Mouse (Mus musculus) c-Kit-positive CD71-positive TER-119-negative erythroid progenitor cells, embryonic 14.5 days (primary cell): ENCODE results near the gene Melk.

Experiments
- DNase-seq: peaks from one replicate; pipeline ENCODE4 v3.0.0-alpha.2; 2013; ENCODE audit warnings: low read depth

Gene Melk

DNA sequence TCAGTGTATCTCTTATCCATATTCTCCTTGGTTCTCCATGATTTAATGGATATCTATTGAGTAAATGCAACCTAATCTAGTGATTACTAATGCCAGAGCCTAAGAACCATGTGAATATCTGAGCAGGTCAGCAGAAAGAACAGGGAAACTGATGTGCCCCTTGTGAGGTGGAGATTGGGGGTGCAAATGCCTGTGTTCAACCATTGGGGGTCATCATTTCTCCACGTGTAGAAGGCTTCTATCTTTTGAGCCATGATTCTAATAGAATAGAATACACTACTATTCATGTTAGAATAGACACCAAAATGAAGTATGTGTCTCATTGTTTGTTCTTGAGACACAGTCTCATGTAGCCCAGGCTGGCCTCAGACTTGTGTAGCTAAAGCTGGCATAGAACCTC lies 27.3 kb downstream of the Melk start:
- no peak for DNase-seq

DNA sequence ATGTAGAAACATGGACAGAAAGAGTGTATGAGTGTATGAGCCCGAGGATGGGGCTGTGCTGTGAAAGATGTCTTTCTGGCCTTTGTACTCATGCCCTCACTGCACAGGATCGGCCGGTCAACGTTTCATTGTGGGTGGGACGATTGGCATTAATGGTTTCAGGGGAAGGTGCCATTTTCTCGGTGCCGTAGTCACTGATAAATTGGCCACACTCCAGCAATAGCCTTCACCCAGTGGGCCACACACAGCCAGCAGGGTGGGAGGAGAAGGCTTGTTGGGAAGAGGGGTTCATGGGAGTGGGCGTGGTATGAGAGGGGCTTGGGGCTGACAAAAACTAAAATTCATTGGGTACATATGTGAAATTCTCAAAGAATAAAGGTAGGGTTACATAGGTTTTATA lies 34.3 kb downstream of the Melk start:
- no peak for DNase-seq

DNA sequence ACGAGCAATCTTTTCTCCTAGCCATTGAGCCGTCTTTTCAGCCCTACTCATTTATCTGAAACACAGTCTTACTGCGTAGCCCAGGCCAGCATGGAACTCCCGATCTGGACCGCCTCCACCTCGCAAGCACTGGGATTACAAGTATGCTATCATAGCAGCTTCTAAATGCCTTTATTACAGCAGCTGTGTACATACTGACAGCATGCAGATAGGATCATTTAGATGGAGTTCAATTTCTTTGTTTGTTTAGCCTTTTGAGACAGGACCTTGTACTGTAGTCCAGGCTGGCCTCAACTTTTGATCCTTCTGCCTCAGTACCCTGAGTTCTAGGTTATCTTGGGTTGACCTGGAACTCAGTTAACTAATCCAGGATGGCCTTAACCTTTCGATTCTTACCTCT lies 61.0 kb downstream of the Melk start:
- DNase-seq: no peak

DNA sequence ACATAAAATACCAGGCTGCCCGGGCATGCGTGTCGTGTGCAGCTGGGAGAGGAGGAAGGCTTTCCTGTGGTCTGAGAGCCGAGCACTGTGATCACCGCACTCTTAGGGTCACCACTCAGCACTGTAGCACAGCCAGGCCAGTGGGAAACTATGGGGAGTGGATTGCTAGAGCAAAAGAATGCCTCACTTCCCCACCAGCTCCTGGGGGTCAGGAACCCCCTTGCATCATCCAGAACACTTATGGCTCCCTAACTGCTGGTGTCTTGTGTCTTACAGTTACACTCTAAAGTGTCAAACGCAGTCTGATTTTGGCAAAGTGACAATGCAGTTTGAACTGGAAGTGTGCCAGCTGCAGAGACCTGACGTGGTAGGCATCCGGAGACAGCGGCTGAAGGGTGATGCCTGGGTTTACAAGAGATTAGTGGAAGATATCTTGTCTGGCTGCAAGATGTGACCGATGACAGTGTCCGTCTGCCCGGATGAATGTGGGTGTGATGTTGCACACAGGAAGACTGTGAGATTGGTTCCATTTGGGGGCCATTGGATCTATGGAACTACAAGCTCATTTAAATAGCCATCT lies 62.8 kb downstream of the Melk start:
- DNase-seq: no peak

DNA sequence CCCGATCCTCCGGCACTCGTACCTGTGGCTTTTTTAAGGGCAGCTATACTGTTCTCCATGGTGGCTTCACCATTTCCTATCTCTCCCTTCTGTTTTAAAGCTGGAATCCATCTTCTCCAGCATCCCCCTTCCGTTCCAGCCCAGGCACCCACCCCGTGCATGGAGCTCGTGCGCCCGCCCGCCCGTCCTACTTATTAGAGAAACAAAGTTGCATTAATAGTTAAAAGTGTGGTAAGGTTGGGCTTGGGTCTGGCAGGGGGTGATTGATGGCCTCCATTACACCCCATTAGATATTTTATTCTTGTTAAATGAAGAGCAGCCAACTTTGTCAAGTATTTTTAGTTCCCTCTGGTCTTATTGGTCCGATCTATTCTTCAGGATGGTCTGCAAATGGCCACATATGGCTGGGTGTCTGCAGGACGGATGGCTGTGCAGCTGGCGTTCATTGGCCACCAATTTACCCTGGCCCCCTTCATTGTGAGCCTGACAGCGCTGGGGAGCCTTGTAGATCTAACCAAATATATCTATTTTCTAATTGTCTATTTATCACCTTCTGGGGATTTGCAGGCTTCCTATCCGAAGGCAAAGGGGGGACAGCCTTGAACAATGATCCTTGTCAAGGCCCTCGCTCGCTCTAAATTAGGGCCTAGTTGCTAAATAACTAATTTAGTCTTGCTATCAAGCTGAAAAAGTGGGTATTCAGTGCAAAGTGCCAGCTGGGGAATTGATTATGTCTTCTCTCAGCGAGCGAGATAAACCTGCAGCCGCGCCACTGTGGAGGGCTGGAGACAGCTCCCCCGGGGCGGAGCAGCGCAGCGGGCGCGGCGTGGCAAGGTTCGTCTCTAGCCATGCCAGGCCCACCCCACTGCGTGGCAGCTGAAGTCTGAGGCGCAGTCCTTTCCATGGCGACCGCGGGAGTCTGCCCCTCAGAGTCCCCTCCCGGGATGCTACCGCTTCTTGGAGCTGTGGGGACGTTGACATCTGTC lies 91.8 kb downstream of the Melk start:
- no peak for DNase-seq

DNA sequence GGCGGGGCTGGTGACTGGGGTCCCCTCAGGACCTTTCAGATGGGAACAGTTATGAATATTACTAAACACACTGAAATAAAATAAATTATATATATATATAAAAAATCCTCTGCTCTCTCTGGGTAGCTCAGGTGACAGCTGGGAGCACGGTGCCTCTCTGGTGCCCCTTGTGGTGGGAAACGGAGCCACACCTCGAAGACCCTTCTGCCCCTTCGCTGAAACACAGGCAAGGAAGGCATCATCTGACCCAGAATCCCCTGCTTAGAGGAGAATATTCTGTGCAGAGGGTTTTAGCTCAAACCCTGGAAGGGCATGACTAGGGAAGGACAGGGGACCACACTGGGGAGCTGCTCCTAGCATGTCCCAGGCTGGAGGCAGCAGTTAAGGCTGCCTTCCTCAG lies 101.9 kb downstream of the Melk start:
- peak; percentile 2 for DNase-seq

DNA sequence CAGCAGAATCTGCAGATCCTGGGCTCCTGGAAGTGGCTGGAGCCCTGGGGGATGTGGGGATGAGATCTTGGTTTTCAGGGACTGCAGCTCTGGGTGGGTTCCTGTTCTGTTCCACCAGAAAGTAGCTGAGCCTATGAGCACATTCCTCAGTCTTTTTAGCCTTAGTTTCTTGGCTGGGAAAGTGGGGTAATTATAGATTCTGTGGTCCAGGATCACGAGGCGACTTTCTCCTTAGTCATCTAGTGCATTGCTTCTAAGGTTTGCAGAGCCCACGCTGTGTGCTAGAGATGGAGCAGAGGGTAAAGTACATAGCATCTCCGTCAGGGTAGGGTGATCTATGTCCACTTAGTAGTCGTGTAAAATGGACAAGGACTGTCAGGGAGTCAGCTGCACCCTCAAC lies 103.8 kb downstream of the Melk start:
- no peak for DNase-seq
